Mouse (Mus musculus) hindbrain, postnatal 0 days (tissue): Measurements from ENCODE around the gene Tet2. TPM values are rescaled to one million over a fixed set of nuclear protein-coding genes. Genes with fewer than 3 reads are reported as not detected.
"Not testable (repeated sequence)": the region's sequence is repeated elsewhere in the genome, so short reads cannot be mapped to it uniquely, and the experiment has no call there.

Experiments
- ATAC-seq: fragments of 200-750 bp; cut with Nextera tagmentation; 2 replicates; pipeline ENCODE4 v1.8.0; 2017; ENCODE audit warnings: mild to moderate bottlenecking, moderate TSS enrichment, moderate library complexity
- DNase-seq: peaks from one replicate; pipeline ENCODE4 v3.0.0-alpha.2; 2015; ENCODE audit warnings: low spot score
- H3K27ac ChIP-seq: fragments of 300-500 bp; sonication (generic); 2 replicates; pipeline ENCODE4 v1.5.1; 2014; ENCODE audit warnings: mild to moderate bottlenecking
- H3K27me3 ChIP-seq: fragments of 300-500 bp; sonication (generic); 2 replicates; pipeline ENCODE4 v1.6.1; 2014; ENCODE audit warnings: low read length, mixed read lengths; ENCODE audit not compliant: insufficient read depth
- H3K36me3 ChIP-seq: fragments of 300-500 bp; sonication (generic); 2 replicates; pipeline ENCODE4 v1.6.1; 2014; ENCODE audit warnings: low read length, mixed read lengths; ENCODE audit not compliant: insufficient read depth
- H3K4me1 ChIP-seq: fragments of 300-500 bp; sonication (generic); 2 replicates; pipeline ENCODE4 v1.6.1; 2014; ENCODE audit warnings: antibody characterized with exemption, low read length, mixed read lengths; ENCODE audit not compliant: insufficient read depth
- H3K4me2 ChIP-seq: fragments of 300-500 bp; sonication (generic); 2 replicates; pipeline ENCODE4 v1.6.1; 2014; ENCODE audit warnings: low read depth, mild to moderate bottlenecking, low read length, moderate library complexity, mixed read lengths
- H3K4me3 ChIP-seq: fragments of 300-500 bp; sonication (generic); 2 replicates; pipeline ENCODE4 v1.5.1; 2014; ENCODE audit warnings: low read length
- H3K9ac ChIP-seq: fragments of 300-500 bp; sonication (generic); replicated peaks from 2 replicates; pipeline ENCODE4 v1.6.1; 2014; ENCODE audit warnings: mild to moderate bottlenecking, low read length, moderate library complexity, mixed read lengths
- H3K9me3 ChIP-seq: fragments of 300-500 bp; sonication (generic); 2 replicates; pipeline ENCODE4 v1.6.1; 2016; ENCODE audit warnings: low read length, mixed read lengths
- CTCF ChIP-seq: IDR thresholded peaks from 2 replicates; pipeline ENCODE4 v1.5.1; 2016; ENCODE audit warnings: antibody characterized with exemption, control low read depth, low read depth
- WGBS: fragments of 180-500 bp; shearing (Covaris S2); extraction: QIAGEN DNeasy Blood & Tissue Kit; methylation state at CpG from one replicate; pipeline ENCODE4 v1.1.7; 2014; 5-methylcytosine and 5-hydroxymethylcytosine counted together
- polyA plus RNA-seq: library from polyadenylated mRNA; unstranded; fragments of >200 nt; fragmentation: Nextera tagmentation; extraction: Ambion mirVana; gene quantifications from 2 replicates; pipeline ENCODE4 v1.2.1, GENCODE M21; 2015
- total RNA-seq: library from RNA; depleted of rRNA; stranded (reverse); fragments of >200 nt; gene quantifications from 2 replicates; pipeline ENCODE4 v1.2.3, GENCODE M21; 2014; rRNA removed

The Tet2 gene
- total RNA-seq (26.5 and 26.9 TPM in 2 replicates), polyA plus RNA-seq (15.4 and 17.7 TPM in 2 replicates)

- peak within 1 kb of the TSS; percentile 81 for H3K4me2 ChIP-seq
- no peaks in the 10 kb centered on the region for H3K27me3 ChIP-seq
- H3K27ac ChIP-seq, result peak within 1 kb of the TSS; percentile 89
- no peaks in the 10 kb centered on the region for H3K4me1 ChIP-seq
- DNase-seq (peak; percentile 69), ATAC-seq (peak; percentile 57)
- H3K36me3 ChIP-seq, result no peaks in the 10 kb centered on the region
- H3K9me3 ChIP-seq, result no peaks in the 10 kb centered on the region
- H3K4me3 ChIP-seq, result peak within 1 kb of the TSS; percentile 83
- H3K9ac ChIP-seq, result peak within 1 kb of the TSS; percentile 72
- 1% methylated on average over 54 of the region's 73 CpGs for WGBS
- TF ChIP-seq CTCF, result no peak
These were observed at the start of gene Tet2 for GRCm38 (mm10) chr3:133544551-133545303. Tet2 (minus strand) TSS chr3:133545139.

- not testable (repeated sequence) for H3K4me3 ChIP-seq, H3K9me3 ChIP-seq, H3K4me2 ChIP-seq, H3K4me1 ChIP-seq, H3K9ac ChIP-seq, DNase-seq, H3K27me3 ChIP-seq, H3K36me3 ChIP-seq, ATAC-seq, H3K27ac ChIP-seq
- 90% methylated on average over 2 of the region's 2 CpGs for WGBS
These were observed 48.1 kb upstream of the Tet2 start for GRCm38 (mm10) chr3:133592995-133593394.

GRCm38 (mm10) chr3:133590506-133591152 is 45.7 kb upstream of the Tet2 start:
- H3K9ac ChIP-seq, result no peak overlapping the region
- no peak for ATAC-seq
- no peaks in the 10 kb centered on the region for H3K4me1 ChIP-seq
- no peak for DNase-seq
- no peaks in the 10 kb centered on the region for H3K9me3 ChIP-seq
- no peaks in the 10 kb centered on the region for H3K36me3 ChIP-seq
- WGBS, result 89% methylated on average over 7 of the region's 7 CpGs
- H3K27me3 ChIP-seq, result no peaks in the 10 kb centered on the region
- TF ChIP-seq CTCF, result no peak
- no peak overlapping the region for H3K27ac ChIP-seq
- H3K4me2 ChIP-seq, result no peak overlapping the region
- no peak overlapping the region for H3K4me3 ChIP-seq

GRCm38 (mm10) chr3:133585010-133585409 is 40.1 kb upstream of the Tet2 start:
- ATAC-seq (no peak), DNase-seq (no peak)
- no peaks in the 10 kb centered on the region for H3K9me3 ChIP-seq
- H3K36me3 ChIP-seq, result no peaks in the 10 kb centered on the region
- no peak overlapping the region for H3K4me2 ChIP-seq
- 81% methylated on average over 2 of the region's 2 CpGs for WGBS
- TF ChIP-seq CTCF, result no peak
- H3K4me3 ChIP-seq, result no peak overlapping the region
- no peak overlapping the region for H3K9ac ChIP-seq
- H3K27ac ChIP-seq, result no peak overlapping the region
- H3K4me1 ChIP-seq, result no peaks in the 10 kb centered on the region
- no peaks in the 10 kb centered on the region for H3K27me3 ChIP-seq

GRCm38 (mm10) chr3:133583411-133584025 is 38.6 kb upstream of the Tet2 start:
- DNase-seq, result no peak
- H3K4me3 ChIP-seq, result no peak overlapping the region

GRCm38 (mm10) chr3:133582969-133583368 is 38.0 kb upstream of the Tet2 start:
- no peak for DNase-seq
- TF ChIP-seq CTCF, result no peak
- no peaks in the 10 kb centered on the region for H3K36me3 ChIP-seq
- H3K27me3 ChIP-seq, result no peaks in the 10 kb centered on the region
- H3K4me2 ChIP-seq, result no peak overlapping the region
- ATAC-seq, result no peak
- H3K4me1 ChIP-seq, result no peaks in the 10 kb centered on the region
- no peak overlapping the region for H3K4me3 ChIP-seq
- WGBS, result 71% methylated on average over 4 of the region's 4 CpGs
- H3K27ac ChIP-seq, result no peak overlapping the region
- no peaks in the 10 kb centered on the region for H3K9me3 ChIP-seq
- H3K9ac ChIP-seq, result no peak overlapping the region

More at GRCm38 (mm10) chr3:133583411-133584025, 38.6 kb upstream of the Tet2 start:
- Histone ChIP-seq H3K9me3 (no peaks in the 10 kb centered on the region), H3K4me2 (no peak overlapping the region), H3K9ac (no peak overlapping the region), H3K4me1 (no peaks in the 10 kb centered on the region), H3K27ac (no peak overlapping the region), H3K27me3 (no peaks in the 10 kb centered on the region), H3K36me3 (no peaks in the 10 kb centered on the region)
- whole genome bisulfite sequencing, result 88% methylated on average over 9 of the region's 9 CpGs
- no peak for ATAC-seq
- no peak for TF ChIP-seq CTCF
